Mouse (Mus musculus) megakaryocyte, embryonic 14.5 days (primary cell): ENCODE measurements around the gene Slc22a19. TPM values are rescaled to one million over a fixed set of nuclear protein-coding genes. Genes with fewer than 3 reads are reported as not detected.
"Not testable (repeated sequence)": the region's sequence is repeated elsewhere in the genome, so short reads cannot be mapped to it uniquely, and the experiment has no call there.

Experiments
- H3K27me3 ChIP-seq: replicated peaks from 2 replicates; pipeline ENCODE3; 2012; ENCODE audit warnings: inconsistent platforms
- H3K36me3 ChIP-seq: replicated peaks from 2 replicates; pipeline ENCODE3; 2012; ENCODE audit warnings: low read length, inconsistent platforms, mixed read lengths
- H3K4me1 ChIP-seq: 2 replicates; pipeline ENCODE4 v1.6.1; 2012; ENCODE audit warnings: inconsistent platforms
- H3K4me3 ChIP-seq: replicated peaks from 2 replicates; pipeline ENCODE3; 2012; ENCODE audit warnings: moderate library complexity, mild to moderate bottlenecking, inconsistent platforms
- H3K9me3 ChIP-seq: 2 replicates; pipeline ENCODE4 v1.6.1; 2012; ENCODE audit warnings: inconsistent platforms
- FLI1 ChIP-seq: IDR thresholded peaks from 2 replicates; pipeline ENCODE4 v1.6.1; 2012; ENCODE audit warnings: low read length, inconsistent platforms, mixed read lengths
- GATA1 ChIP-seq: IDR thresholded peaks from 3 replicates; pipeline ENCODE4 v1.6.1; 2012; ENCODE audit warnings: mixed read lengths, low read length, inconsistent platforms, borderline replicate concordance
- polyA plus RNA-seq: library from polyadenylated mRNA; stranded (reverse); fragments of >175 nt; gene quantifications from 2 replicates; pipeline ENCODE4 v1.2.3, GENCODE M21; 2012; ENCODE audit warnings: low replicate concordance; ENCODE audit not compliant: insufficient read depth

The Slc22a19 gene
- 0.61 TPM in 1 of 2 replicates, not detected in the other for polyA plus RNA-seq

DNA sequence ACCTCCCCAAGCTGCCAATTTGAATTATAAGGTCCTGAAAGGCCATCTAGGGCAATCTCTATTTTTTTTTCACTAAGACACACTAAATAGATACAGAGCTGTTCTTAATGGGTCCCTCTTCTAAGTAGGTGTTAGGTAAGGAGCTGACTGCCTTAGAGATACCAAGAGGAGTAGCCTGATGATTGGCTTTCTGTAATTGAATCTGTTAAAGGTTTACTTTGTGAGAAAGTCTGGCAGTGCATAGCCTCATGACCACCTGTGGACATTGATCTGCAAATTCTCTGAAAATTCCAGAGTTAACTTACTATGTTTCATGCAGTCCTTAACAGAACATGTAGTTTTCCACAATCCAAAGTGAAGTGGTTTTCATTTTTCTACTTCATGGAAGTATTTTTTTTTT, at the start of gene Slc22a19:
TSS of gene Slc22a19 (minus strand) at position 163 of the 400 bp plus-strand sequence.
- H3K36me3 ChIP-seq, result no peaks in the 10 kb centered on the region
- no peaks in the 10 kb centered on the region for H3K27me3 ChIP-seq
- no peaks in the 10 kb centered on the region for H3K9me3 ChIP-seq
- H3K4me3 ChIP-seq, result no peak within 1 kb of the TSS
- H3K4me1 ChIP-seq, result no peaks in the 10 kb centered on the region
- no peak for TF ChIP-seq GATA1
- no peak for TF ChIP-seq FLI1

- not testable (repeated sequence) for H3K27me3 ChIP-seq, H3K9me3 ChIP-seq, H3K4me3 ChIP-seq
Observed at GRCm38 (mm10) chr19:7753371-7753770, 42.3 kb upstream of the Slc22a19 start.

DNA sequence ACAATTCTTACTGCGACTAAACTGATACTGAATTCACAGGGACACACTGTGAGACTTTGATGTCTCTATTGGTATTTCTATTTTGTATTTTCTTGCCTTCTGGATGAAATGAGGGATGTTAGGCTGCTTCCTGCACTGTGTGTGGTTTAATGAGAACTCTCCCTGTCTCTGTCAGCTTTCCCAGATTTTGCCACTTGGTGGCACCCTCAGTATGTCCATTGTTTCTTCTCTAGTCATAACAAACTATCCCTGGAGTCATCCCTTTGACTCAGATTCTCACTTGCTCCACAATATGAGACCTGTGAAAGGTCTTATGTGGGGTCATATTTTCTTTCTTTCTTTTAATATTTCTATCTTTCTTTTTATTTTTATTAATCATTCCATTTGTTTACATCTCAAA, 18.4 kb upstream of the Slc22a19 start:
- H3K9me3 ChIP-seq, result peaks cover under 1% of the 10 kb centered on the region; the same call in 1 of the 2 replicates
- TF ChIP-seq FLI1 (no peak), GATA1 (no peak)
- no peaks in the 10 kb centered on the region for H3K36me3 ChIP-seq
- no peaks in the 10 kb centered on the region for H3K4me1 ChIP-seq
- no peak overlapping the region for H3K4me3 ChIP-seq
- H3K27me3 ChIP-seq, result no peaks in the 10 kb centered on the region

More at GRCm38 (mm10) chr19:7753371-7753770, 42.3 kb upstream of the Slc22a19 start:
- H3K4me1 ChIP-seq, H3K36me3 ChIP-seq: not testable (repeated sequence)

- not testable (repeated sequence) for H3K36me3 ChIP-seq, H3K4me1 ChIP-seq, H3K27me3 ChIP-seq, H3K9me3 ChIP-seq, H3K4me3 ChIP-seq
Observed at GRCm38 (mm10) chr19:7693104-7693503, 18.0 kb downstream of the Slc22a19 start.

DNA sequence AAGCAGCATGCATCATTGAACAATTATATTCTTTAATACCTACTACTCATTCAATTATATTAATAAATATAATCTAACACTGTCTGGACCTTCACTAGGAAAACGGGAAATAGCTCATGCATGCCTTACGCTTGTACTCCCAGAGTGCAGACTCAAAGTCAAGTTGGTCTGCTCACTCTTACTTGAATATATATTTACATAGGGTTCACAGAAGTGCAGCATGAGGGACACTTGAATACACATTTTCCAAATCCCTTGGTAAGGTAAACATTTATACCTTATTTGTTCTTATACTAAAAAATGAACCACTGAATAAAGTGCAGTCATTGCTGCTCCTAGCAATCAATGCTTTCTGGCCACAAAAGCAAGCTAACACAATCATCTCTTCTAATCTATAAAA, 19.9 kb downstream of the Slc22a19 start:
- H3K9me3 ChIP-seq, result no peaks in the 10 kb centered on the region
- TF ChIP-seq FLI1 (no peak), GATA1 (no peak)
- H3K27me3 ChIP-seq, result no peaks in the 10 kb centered on the region
- H3K4me1 ChIP-seq, result no peaks in the 10 kb centered on the region
- no peak overlapping the region for H3K4me3 ChIP-seq
- H3K36me3 ChIP-seq, result no peaks in the 10 kb centered on the region

GRCm38 (mm10) chr19:7687988-7688387, 23.1 kb downstream of the Slc22a19 start:
- Histone ChIP-seq H3K4me3 (no peak overlapping the region), H3K27me3 (no peaks in the 10 kb centered on the region), H3K4me1 (no peaks in the 10 kb centered on the region), H3K9me3 (no peaks in the 10 kb centered on the region), H3K36me3 (no peaks in the 10 kb centered on the region)
- no peak for TF ChIP-seq FLI1
- no peak for TF ChIP-seq GATA1

GRCm38 (mm10) chr19:7672033-7672432, 39.1 kb downstream of the Slc22a19 start:
- H3K4me3 ChIP-seq, result no peak overlapping the region
- no peaks in the 10 kb centered on the region for H3K27me3 ChIP-seq
- no peaks in the 10 kb centered on the region for H3K4me1 ChIP-seq
- no peak for TF ChIP-seq FLI1
- TF ChIP-seq GATA1, result no peak
- peaks cover 4% of the 10 kb centered on the region for H3K9me3 ChIP-seq
- no peaks in the 10 kb centered on the region for H3K36me3 ChIP-seq

DNA sequence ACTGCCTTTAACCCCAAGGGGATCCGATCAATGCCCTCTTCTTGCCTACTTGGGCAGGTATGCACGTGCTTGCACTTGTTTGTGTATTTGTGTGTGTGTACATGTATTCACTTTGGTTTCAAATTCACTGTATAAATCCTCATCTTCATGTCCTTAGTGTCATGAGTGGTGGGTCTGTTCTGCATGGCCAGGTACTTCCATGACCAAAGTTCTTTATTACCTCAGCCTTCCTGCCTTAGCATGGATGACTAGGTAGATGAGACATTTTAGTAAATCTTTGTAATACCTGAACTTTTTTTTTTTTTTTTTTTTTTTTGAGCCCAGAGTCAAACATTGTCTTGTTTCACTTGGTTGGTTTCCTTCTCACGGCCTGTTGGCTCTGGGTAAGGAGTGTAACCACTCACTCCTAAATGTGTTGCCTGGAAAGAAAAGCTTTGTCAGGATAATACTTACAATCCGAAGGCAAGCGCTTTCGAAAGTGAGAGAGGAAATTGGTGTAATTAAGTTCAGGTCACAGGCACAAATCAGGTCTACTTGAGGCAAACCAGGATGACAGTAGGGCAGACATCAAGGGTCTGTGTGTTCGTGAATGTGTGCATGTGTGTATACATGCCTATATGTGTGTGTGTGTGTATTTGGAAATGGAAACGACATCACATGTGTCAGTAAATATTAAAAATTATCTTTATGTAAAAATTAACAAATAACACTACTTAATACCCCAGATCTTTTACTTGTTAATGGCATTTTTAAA, 62.0 kb downstream of the Slc22a19 start:
- no peak overlapping the region for H3K4me3 ChIP-seq
- TF ChIP-seq FLI1 (no peak), GATA1 (no peak)
- H3K36me3 ChIP-seq, result no peaks in the 10 kb centered on the region
- no peaks in the 10 kb centered on the region for H3K9me3 ChIP-seq
- no peaks in the 10 kb centered on the region for H3K4me1 ChIP-seq
- peaks cover 5% of the 10 kb centered on the region for H3K27me3 ChIP-seq

- Histone ChIP-seq H3K27me3 (no peaks in the 10 kb centered on the region), H3K4me3 (no peak overlapping the region), H3K9me3 (no peaks in the 10 kb centered on the region), H3K4me1 (no peaks in the 10 kb centered on the region), H3K36me3 (no peaks in the 10 kb centered on the region)
- no peak for TF ChIP-seq FLI1
- no peak for TF ChIP-seq GATA1
Observed at GRCm38 (mm10) chr19:7633786-7634185, 77.3 kb downstream of the Slc22a19 start.

DNA sequence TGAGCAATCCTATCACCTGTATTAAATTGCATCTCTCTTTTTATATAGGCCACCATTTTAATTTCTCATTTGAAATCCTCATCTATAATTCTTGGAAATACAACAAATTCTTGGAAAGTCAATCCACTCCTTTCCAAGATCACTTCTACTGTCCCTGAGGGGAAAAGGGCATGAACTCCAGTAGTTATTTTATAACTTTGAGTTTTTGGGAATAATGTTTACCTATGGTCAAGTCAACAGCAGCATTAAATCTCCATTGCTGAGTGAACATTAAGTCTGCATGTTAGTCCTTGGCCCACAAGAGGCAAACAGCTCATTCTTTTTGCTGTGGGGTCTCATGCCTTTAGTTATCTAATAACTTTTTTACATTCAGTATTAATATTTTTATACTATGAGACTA, 78.1 kb downstream of the Slc22a19 start:
- Histone ChIP-seq H3K4me1 (no peaks in the 10 kb centered on the region), H3K27me3 (no peaks in the 10 kb centered on the region), H3K9me3 (no peaks in the 10 kb centered on the region), H3K36me3 (no peaks in the 10 kb centered on the region), H3K4me3 (no peak overlapping the region)
- TF ChIP-seq FLI1 (no peak), GATA1 (no peak)

Other genes starting within 250 kb of the Slc22a19 start
- gene Rtn3, start 228.0 kb downstream of the Slc22a19 start, polyA plus RNA-seq, result 30.0 and 59.9 TPM in 2 replicates
- gene Atl3, start 217.3 kb downstream of the Slc22a19 start, polyA plus RNA-seq, result 0.28 and 1.6 TPM in 2 replicates
- gene Pla2g16, start 153.9 kb downstream of the Slc22a19 start, polyA plus RNA-seq, result 2.8 and 11.1 TPM in 2 replicates
- gene Lgals12, start 104.1 kb downstream of the Slc22a19 start, polyA plus RNA-seq, result not detected in 2 replicates
- 0.26 TPM in 1 of 2 replicates, not detected in the other for gene Hrasls5, start 98.8 kb downstream of the Slc22a19 start, polyA plus RNA-seq
- gene Slc22a26, start 91.4 kb upstream of the Slc22a19 start, polyA plus RNA-seq, result not detected in 2 replicates